Mouse (Mus musculus) liver, embryonic 15.5 days (tissue): ENCODE measurements around the gene Grap2. TPM values are rescaled to one million over a fixed set of nuclear protein-coding genes. Genes with fewer than 3 reads are reported as not detected.

ENCODE experiments used
- ATAC-seq: fragments of 200-750 bp; cut with Nextera tagmentation; 2 replicates; pipeline ENCODE4 v1.8.0; 2017; ENCODE audit warnings: moderate number of reproducible peaks, mild to moderate bottlenecking, moderate library complexity; ENCODE audit not compliant: insufficient read depth
- H3K27ac ChIP-seq: fragments of 300-500 bp; sonication (generic); replicated peaks from 2 replicates; pipeline ENCODE4 v1.5.1; 2015; ENCODE audit warnings: mild to moderate bottlenecking, inconsistent platforms
- H3K27me3 ChIP-seq: fragments of 300-500 bp; sonication (generic); 2 replicates; pipeline ENCODE4 v1.6.1; 2015; ENCODE audit warnings: mild to moderate bottlenecking, inconsistent platforms
- H3K36me3 ChIP-seq: fragments of 300-500 bp; sonication (generic); replicated peaks from 2 replicates; pipeline ENCODE4 v1.6.1; 2015; ENCODE audit warnings: moderate library complexity, mild to moderate bottlenecking, inconsistent platforms
- H3K4me1 ChIP-seq: fragments of 300-500 bp; sonication (generic); replicated peaks from 2 replicates; pipeline ENCODE4 v1.6.1; 2015; ENCODE audit warnings: inconsistent platforms
- H3K4me2 ChIP-seq: fragments of 300-500 bp; sonication (generic); 2 replicates; pipeline ENCODE4 v1.6.1; 2015; ENCODE audit warnings: moderate library complexity, mild to moderate bottlenecking, inconsistent platforms
- H3K4me3 ChIP-seq: fragments of 300-500 bp; sonication (generic); replicated peaks from 2 replicates; pipeline ENCODE4 v1.5.1; 2015; ENCODE audit warnings: mild to moderate bottlenecking, inconsistent platforms
- H3K9ac ChIP-seq: fragments of 300-500 bp; sonication (generic); 2 replicates; pipeline ENCODE4 v1.6.1; 2015; ENCODE audit warnings: moderate library complexity, mild to moderate bottlenecking, inconsistent platforms
- H3K9me3 ChIP-seq: fragments of 300-500 bp; sonication (generic); replicated peaks from 2 replicates; pipeline ENCODE4 v1.6.1; 2016; ENCODE audit warnings: inconsistent platforms
- WGBS: fragments of 180-500 bp; shearing (Covaris S2); methylation state at CpG from one replicate; pipeline ENCODE4 v1.1.7; 2015; ENCODE audit warnings: mixed read lengths; ENCODE audit not compliant: insufficient replicate concordance; 5-methylcytosine and 5-hydroxymethylcytosine counted together
- microRNA-seq: library from miRNA; unstranded; fragments of <30 nt; microRNA quantifications from one replicate; pipeline ENCODE4, GENCODE M21; 2016
- polyA plus RNA-seq: library from polyadenylated mRNA; unstranded; fragments of >200 nt; fragmentation: Nextera tagmentation; extraction: Ambion mirVana; gene quantifications from 2 replicates; pipeline ENCODE4 v1.2.1, GENCODE M21; 2015

Gene Grap2
- polyA plus RNA-seq, 1 experiment from 2014 or later = 23.3 TPM

- H3K36me3 ChIP-seq = no peaks in the 10 kb centered on the region
- H3K9ac ChIP-seq = no peak overlapping the region
- peaks cover 22% of the 10 kb centered on the region; the same call in 1 of the 2 replicates for H3K27me3 ChIP-seq
- no peak overlapping the region for H3K4me3 ChIP-seq
- WGBS = 29% methylated on average over 8 of the region's 8 CpGs
- no peak for ATAC-seq
- 0 out of 2 replicates have a peak overlapping the region, but pooled peaks have one; percentile 2 for H3K27ac ChIP-seq
- no peaks in the 10 kb centered on the region for H3K9me3 ChIP-seq
- H3K4me2 ChIP-seq = no peak overlapping the region
- peaks cover 43% of the 10 kb centered on the region for H3K4me1 ChIP-seq
Observed at GRCm38 (mm10) chr15:80684786-80685602, 112.6 kb downstream of the Grap2 start.

- 42% methylated on average over 7 of the region's 7 CpGs for WGBS
- Histone ChIP-seq H3K9me3 (no peaks in the 10 kb centered on the region), H3K4me1 (peaks cover 41% of the 10 kb centered on the region), H3K27me3 (peaks cover 25% of the 10 kb centered on the region), H3K36me3 (no peaks in the 10 kb centered on the region), H3K27ac (no peak overlapping the region), H3K9ac (no peak overlapping the region), H3K4me2 (no peak overlapping the region), H3K4me3 (no peak overlapping the region)
- no peak for ATAC-seq
Observed at GRCm38 (mm10) chr15:80685603-80685895, 113.2 kb downstream of the Grap2 start.

- Histone ChIP-seq H3K9ac (no peak overlapping the region), H3K4me3 (no peak overlapping the region), H3K4me1 (peaks cover 30% of the 10 kb centered on the region), H3K4me2 (no peak overlapping the region), H3K36me3 (no peaks in the 10 kb centered on the region), H3K9me3 (no peaks in the 10 kb centered on the region), H3K27me3 (peaks cover 31% of the 10 kb centered on the region), H3K27ac (no peak overlapping the region)
- peak; percentile 36; the same call in 1 of the 2 replicates for ATAC-seq
- WGBS = 18% methylated on average over 7 of the region's 7 CpGs
Observed at GRCm38 (mm10) chr15:80688536-80688935, 116.1 kb downstream of the Grap2 start.

GRCm38 (mm10) chr15:80693492-80693891 lies 121.1 kb downstream of the Grap2 start:
- H3K9ac ChIP-seq = no peak overlapping the region
- H3K27me3 ChIP-seq = peaks cover 13% of the 10 kb centered on the region
- peaks cover 21% of the 10 kb centered on the region for H3K4me1 ChIP-seq
- no peak overlapping the region for H3K4me2 ChIP-seq
- 51% methylated on average over 3 of the region's 3 CpGs for WGBS
- no peak for ATAC-seq
- no peak overlapping the region for H3K4me3 ChIP-seq
- no peak overlapping the region for H3K27ac ChIP-seq
- no peaks in the 10 kb centered on the region for H3K9me3 ChIP-seq
- no peaks in the 10 kb centered on the region for H3K36me3 ChIP-seq

- peaks cover 12% of the 10 kb centered on the region for H3K4me1 ChIP-seq
- peaks cover 13% of the 10 kb centered on the region for H3K27me3 ChIP-seq
- no peaks in the 10 kb centered on the region for H3K9me3 ChIP-seq
- WGBS = 22% methylated on average over 11 of the region's 11 CpGs
- H3K9ac ChIP-seq = no peak overlapping the region
- no peak overlapping the region for H3K4me2 ChIP-seq
- H3K27ac ChIP-seq = no peak overlapping the region
- no peaks in the 10 kb centered on the region for H3K36me3 ChIP-seq
- H3K4me3 ChIP-seq = no peak overlapping the region
- ATAC-seq = no peak
Observed at GRCm38 (mm10) chr15:80694125-80694910, 121.9 kb downstream of the Grap2 start.

GRCm38 (mm10) chr15:80697564-80697963 lies 125.2 kb downstream of the Grap2 start:
- no peak overlapping the region for H3K4me3 ChIP-seq
- H3K4me2 ChIP-seq = no peak overlapping the region
- H3K27me3 ChIP-seq = peaks cover 9% of the 10 kb centered on the region
- H3K9ac ChIP-seq = no peak overlapping the region
- no peak overlapping the region for H3K27ac ChIP-seq
- no peaks in the 10 kb centered on the region for H3K36me3 ChIP-seq
- 12% methylated on average over 5 of the region's 5 CpGs for WGBS
- ATAC-seq = no peak
- H3K4me1 ChIP-seq = peaks cover 9% of the 10 kb centered on the region; the same call in 1 of the 2 replicates
- no peaks in the 10 kb centered on the region for H3K9me3 ChIP-seq

- no peak overlapping the region for H3K4me3 ChIP-seq
- no peak for ATAC-seq
- H3K27ac ChIP-seq = no peak overlapping the region
- 62% methylated on average over 8 of the region's 8 CpGs for WGBS
- no peak overlapping the region for H3K9ac ChIP-seq
- H3K27me3 ChIP-seq = peaks cover 3% of the 10 kb centered on the region; the same call in 1 of the 2 replicates
- peaks cover 18% of the 10 kb centered on the region for H3K4me1 ChIP-seq
- H3K9me3 ChIP-seq = no peaks in the 10 kb centered on the region
- H3K4me2 ChIP-seq = no peak overlapping the region
- H3K36me3 ChIP-seq = no peaks in the 10 kb centered on the region
Observed at GRCm38 (mm10) chr15:80701481-80702257, 129.3 kb downstream of the Grap2 start.

Small RNAs within 50 kb of the gene (microRNA-seq; reads per million reads assigned to microRNA genes)
- not detected for gene Mir6957

Other genes starting within 250 kb of the Grap2 start
- not detected in 2 replicates for gene Enthd1, start 7.4 kb upstream of the Grap2 start, polyA plus RNA-seq
- 3.7 and 5.0 TPM in 2 replicates for gene Fam83f, start 99.3 kb downstream of the Grap2 start, polyA plus RNA-seq
- 18.3 and 20.8 TPM in 2 replicates for gene Tnrc6b, start 138.7 kb downstream of the Grap2 start, polyA plus RNA-seq